Mouse (Mus musculus): ENCODE results near the gene Kcmf1. TPM values are rescaled to one million over a fixed set of nuclear protein-coding genes. Genes with fewer than 3 reads are reported as not detected.

The Kcmf1 gene
- 10 to 100 TPM; 74.8 to 81.2 TPM for total RNA-seq (2021)
- long read RNA-seq, experiment 1, transcript Kcmf1-201 (7 exons, 3,251 nt) = major isoform, 91 of 113 reads
- long read RNA-seq, experiment 1, partial matches to known transcripts = 14 of 113 reads
- long read RNA-seq, experiment 1, other reads (novel, unspliced or antisense) = 6 of 113 reads
- long read RNA-seq, experiment 2, transcript Kcmf1-201 (7 exons, 3,251 nt) = major isoform, 104 of 129 reads
- long read RNA-seq, experiment 2, partial matches to known transcripts = 4 of 129 reads
- long read RNA-seq, experiment 2, other reads (novel, unspliced or antisense) = 19 of 129 reads

DNA sequence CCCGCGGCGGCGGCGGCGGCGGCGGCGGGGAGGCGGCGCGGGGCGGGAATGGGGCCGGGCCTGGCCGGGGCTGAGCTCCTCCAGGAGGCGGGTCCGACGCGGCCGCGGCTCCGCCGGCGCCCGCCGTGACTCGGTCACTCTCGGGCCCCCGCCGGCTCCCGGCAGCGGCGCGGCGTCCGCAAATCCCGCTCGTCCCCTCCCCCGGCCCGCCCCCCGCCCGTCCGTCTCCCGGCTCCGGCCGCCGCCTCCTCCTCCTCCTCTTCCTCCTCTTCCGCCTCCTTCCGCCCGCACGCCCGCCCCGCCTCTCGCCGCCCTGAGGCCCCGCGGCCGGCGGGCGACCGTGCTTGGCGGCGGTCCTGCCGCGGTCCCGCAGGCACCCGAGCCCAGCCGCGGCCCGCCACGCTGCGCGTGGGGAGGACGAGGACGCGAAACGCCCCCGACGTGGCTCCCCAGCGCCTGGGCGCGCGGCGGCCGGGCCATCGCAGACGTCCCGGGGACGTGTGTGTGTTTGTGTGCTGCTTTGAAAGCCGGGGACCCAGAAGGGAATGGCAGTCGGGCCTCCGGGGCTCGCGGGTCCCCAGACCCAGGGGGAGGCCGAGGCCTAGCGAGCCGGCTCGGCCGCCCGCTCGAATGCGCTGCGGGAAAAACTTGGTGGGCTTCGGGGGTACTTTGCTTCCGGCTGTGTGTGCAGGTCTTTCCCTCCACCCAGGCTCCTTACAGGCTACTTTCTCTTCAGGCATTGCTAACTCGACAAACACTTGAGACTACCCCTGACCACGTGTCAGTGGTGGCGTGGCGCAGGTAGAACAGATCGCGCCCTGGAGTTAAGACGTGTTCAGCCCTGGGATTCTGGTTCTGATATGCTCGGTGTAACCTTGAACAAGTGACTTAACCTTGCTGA is at the start of gene Kcmf1:
Kcmf1 (minus strand) TSS at position 199 of the 901 bp plus-strand sequence.
- DNase-seq (ENCODE audit: low spot score in 2 of 2) = peak; percentile 57 to 78

DNA sequence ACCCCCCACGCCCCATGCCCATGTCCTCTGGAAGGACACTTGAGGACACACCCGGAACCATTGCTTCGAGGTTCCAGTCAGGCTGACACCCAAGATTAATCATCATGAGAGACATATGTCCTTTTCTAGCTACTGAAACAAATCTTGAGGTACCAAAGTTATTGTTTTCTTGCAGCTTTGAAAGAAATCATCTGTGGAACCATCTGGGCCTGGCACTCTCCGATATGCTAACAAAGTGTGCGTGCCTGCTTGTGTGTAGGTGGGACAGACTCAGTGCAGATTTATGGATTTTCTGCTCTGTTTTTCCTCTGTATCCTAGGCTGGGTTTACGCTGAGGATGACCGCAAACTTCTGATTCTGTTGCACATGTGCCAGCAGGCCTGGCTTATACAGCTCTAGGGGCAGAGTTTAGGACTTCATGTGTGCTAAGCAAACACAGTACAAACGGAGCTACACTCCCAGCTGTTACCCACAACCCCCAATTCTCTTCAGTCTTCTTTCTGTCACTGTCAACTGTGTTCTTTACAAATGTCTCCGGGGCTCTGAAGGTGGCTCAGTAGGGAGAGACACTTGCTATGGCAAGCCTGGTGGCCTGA is 49.5 kb upstream of the Kcmf1 start:
- no peak for DNase-seq (ENCODE audit: low spot score in 2 of 2)

DNA sequence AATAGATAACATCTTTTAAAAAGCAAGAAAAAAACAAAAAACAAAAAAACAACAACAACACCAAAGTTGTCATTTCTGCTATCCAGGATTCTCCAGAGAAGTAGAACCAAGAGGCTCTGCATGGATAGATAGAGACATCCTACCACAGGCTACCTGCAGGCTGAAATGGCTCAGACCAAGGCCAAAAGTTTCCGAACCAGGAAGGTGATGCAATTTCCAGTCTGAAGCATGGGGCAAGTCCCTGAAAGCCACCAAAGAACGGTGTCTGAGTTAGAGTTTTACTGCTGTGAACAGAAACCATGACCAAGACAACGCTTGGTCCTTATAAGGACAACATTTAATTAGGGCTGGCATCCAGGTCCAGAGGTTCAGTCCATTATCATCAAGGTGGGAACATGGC is 48.6 kb upstream of the Kcmf1 start:
- DNase-seq (ENCODE audit: low spot score in 2 of 2) = no peak

- no peak for DNase-seq (ENCODE audit: low spot score in 2 of 2)
These were observed 48.2 kb upstream of the Kcmf1 start for GRCm38 (mm10) chr6:72947960-72948359.

DNA sequence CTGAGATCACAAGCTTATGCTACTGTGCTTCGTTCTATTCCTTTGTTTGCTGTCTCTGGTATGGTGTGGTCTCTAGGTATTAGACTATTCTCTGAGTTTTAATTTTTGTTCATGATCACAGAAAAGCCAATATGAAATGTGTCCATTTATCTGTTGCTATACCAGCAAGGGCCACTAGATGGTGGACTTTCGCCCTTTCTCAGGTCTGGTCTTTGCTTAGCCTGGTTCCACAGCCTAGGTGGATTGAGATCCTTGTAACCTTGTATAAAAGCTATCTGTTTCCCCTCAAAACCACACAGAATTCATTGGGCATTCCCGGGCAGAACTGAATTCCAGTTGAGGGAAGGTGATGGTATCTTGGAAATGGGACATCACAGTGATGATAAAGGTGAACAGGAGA is 40.7 kb upstream of the Kcmf1 start:
- DNase-seq (ENCODE audit: low spot score in 2 of 2) = peak; percentile 33 to 66

DNA sequence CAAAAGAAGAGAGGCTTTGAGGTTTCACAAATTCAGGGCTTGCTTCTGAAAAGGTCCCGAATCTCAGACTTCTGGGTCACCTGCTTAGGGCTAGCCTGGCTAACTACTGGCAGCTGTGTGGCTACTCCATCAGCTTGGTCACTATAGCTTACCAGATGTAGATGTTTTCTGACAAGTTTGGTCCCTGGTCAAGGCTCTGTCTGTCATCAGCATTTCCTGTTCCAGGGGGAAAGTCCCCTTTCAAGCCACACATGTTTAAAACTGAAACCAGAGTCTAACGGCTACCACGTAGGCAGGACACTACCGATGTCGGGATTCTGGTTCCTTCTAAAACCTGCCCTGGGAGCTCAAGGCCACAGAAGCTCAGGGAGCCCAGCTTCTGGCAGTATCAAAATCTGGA is 38.1 kb upstream of the Kcmf1 start:
- no peak for DNase-seq (ENCODE audit: low spot score in 2 of 2)

- DNase-seq (ENCODE audit: low spot score in 2 of 2) = no peak
These were observed 37.7 kb upstream of the Kcmf1 start for GRCm38 (mm10) chr6:72937430-72937829.

DNA sequence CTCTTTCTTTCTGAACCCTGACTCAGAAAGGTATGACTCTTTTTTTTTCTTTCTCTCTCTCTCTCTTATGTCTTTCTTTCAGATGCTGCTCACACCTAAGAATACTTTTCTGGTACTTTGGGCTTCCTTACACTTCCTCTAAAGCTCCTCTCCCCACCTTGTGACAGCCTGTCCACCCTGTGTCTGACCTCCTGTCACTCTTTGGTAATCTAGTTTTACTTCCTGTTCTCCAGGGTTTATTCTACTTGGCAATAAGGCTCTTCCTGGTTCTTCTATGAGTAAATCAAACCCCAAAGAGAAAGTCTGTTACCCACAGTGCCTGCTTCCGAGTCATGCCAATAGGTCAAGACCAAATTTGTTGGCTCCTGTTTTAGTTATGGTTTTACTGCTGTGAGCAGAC is 33.2 kb upstream of the Kcmf1 start:
- DNase-seq (ENCODE audit: low spot score in 2 of 2) = no peak

- no peak for DNase-seq (ENCODE audit: low spot score in 2 of 2)
These were observed 31.8 kb upstream of the Kcmf1 start for GRCm38 (mm10) chr6:72931533-72931932.

DNA sequence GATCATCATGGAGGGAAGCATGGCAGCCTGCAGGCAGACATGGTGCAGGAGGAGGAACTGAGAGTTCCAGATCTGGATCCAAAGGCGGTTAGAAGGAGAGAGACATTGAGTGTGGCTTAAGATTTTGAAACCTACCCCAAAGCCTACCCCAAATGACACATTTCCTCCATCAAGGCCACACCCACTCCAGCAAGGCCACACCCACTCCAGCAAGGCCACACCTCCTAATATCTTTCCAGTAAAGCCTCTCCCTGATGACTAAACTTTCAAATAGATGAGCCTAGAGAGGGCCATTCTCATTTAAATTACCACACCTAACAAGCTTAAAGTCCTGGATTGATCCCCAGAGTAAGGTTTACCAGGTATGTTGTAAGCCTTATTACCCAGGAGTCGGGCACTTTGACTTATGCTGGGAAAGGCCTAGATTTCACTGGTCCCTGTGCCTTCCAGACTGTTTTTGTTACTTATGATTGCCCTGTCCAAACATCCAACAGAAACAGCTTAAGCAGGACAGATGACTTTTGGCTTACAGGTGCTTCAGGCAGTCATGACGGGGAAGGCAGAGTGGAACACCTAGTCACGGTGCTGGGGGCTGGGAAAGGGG is 30.1 kb upstream of the Kcmf1 start:
- no peak for DNase-seq (ENCODE audit: low spot score in 2 of 2)

- peak; percentile 19 for DNase-seq (ENCODE audit: low spot score in 2 of 2)
These were observed 27.1 kb upstream of the Kcmf1 start for GRCm38 (mm10) chr6:72926755-72927482.

- no peak for DNase-seq (ENCODE audit: low spot score in 2 of 2)
These were observed 26.3 kb upstream of the Kcmf1 start for GRCm38 (mm10) chr6:72926031-72926430.

GRCm38 (mm10) chr6:72923381-72923780 is 23.6 kb upstream of the Kcmf1 start:
- no peak for DNase-seq (ENCODE audit: low spot score in 2 of 2)

DNA sequence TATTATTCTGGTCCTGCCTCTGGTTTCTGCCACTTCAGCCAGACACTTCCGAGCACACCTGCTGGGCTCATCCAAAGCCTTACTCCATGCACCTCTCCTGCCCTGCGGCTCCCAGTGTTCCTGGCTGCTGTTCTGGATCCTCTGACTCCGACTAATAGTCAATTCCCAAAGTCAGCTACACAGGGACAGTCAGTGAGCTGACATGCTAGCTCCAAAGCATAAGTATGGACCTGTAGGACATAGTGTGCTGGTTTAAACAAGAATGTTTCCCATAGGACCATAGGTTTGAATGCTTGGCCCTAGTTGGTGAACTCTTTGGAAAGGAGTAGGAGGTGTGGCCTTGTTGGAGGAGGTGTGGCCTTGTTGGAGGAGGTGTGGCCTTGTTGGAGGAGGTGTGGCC is 21.3 kb upstream of the Kcmf1 start:
- DNase-seq (ENCODE audit: low spot score in 2 of 2) = no peak

- DNase-seq (ENCODE audit: low spot score in 2 of 2) = no peak
These were observed 18.8 kb upstream of the Kcmf1 start for GRCm38 (mm10) chr6:72918510-72919033.

DNA sequence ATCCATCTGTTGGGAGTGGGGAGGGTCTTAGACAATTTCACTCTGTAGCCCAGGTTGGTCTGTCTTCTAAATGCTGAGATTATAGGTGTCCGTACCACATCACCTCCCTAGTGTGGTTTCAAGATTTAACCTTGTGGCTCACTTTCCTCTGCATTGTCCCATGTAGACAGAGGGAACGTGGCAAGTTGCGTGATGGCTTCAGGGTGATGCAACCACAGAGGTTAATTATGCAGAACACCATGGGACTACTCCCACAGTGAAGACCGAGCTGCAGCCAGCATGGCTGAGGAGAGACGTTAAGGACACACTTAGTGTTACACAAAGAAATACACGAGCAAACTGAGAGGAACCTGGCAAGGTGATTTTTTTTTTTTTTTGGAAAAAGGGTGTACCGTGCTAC is 16.6 kb upstream of the Kcmf1 start:
- DNase-seq (ENCODE audit: low spot score in 2 of 2) = no peak

- DNase-seq (ENCODE audit: low spot score in 2 of 2) = no peak
These were observed 14.4 kb upstream of the Kcmf1 start for GRCm38 (mm10) chr6:72914087-72914749.

GRCm38 (mm10) chr6:72911261-72911660 is 11.5 kb upstream of the Kcmf1 start:
- no peak for DNase-seq (ENCODE audit: low spot score in 2 of 2)

DNA sequence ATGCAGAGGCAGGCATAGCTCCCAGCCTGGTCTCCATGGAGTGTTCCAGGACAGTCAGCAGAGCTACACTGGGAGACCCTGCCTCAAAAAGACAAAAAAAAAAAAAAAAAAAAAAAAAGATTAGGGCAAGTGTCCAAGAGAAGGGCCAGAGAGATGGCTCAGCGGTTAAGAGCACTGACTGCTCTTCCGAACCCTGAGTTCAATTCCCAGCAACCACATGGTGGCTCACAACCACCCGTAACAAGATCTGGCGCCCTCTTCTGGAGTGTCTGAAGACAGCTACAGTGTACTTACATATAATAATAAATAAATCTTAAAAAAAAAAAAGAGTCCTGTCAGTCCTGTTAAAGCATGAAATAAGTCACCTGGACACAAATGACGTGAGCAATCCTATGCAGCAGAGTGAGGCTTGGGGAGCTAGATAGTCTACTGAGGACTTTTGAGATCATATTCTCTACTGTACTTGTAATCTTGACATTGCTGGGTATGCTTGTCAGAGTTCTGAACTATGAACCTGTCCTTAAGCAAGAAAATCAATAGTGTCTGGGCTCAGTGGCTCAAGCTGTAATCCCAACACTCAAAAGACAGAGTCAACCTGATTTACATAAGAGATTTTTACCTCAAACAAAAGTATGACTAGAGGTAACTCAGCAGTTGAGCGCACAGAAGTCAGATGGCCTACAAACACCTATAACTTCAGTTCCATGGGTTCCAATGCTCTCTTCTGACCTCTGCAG is 2.6 kb upstream of the Kcmf1 start:
- DNase-seq (ENCODE audit: low spot score in 2 of 2) = no peak

Measured in gastrocnemius, postnatal 4 days (tissue).